Mouse (Mus musculus) hindbrain, embryonic 15.5 days (tissue): ENCODE measurements around the gene Zyx. TPM values are rescaled to one million over a fixed set of nuclear protein-coding genes. Genes with fewer than 3 reads are reported as not detected.

ENCODE experiments used
- ATAC-seq: fragments of 200-750 bp; cut with Nextera tagmentation; 2 replicates; pipeline ENCODE4 v1.8.0; 2017; ENCODE audit warnings: low read depth, moderate number of reproducible peaks, moderate TSS enrichment; ENCODE audit not compliant: low FRiP score
- H3K27ac ChIP-seq: fragments of 300-500 bp; sonication (generic); replicated peaks from 2 replicates; pipeline ENCODE4 v1.5.1; 2015; ENCODE audit warnings: mild to moderate bottlenecking, inconsistent platforms
- H3K27me3 ChIP-seq: fragments of 300-500 bp; sonication (generic); 2 replicates; pipeline ENCODE4 v1.6.1; 2015; ENCODE audit warnings: control low read depth, inconsistent platforms
- H3K36me3 ChIP-seq: fragments of 300-500 bp; sonication (generic); 2 replicates; pipeline ENCODE4 v1.6.1; 2015; ENCODE audit warnings: control low read depth, inconsistent platforms
- H3K4me1 ChIP-seq: fragments of 300-500 bp; sonication (generic); replicated peaks from 2 replicates; pipeline ENCODE4 v1.6.1; 2015; ENCODE audit warnings: control low read depth, inconsistent platforms
- H3K4me2 ChIP-seq: fragments of 300-500 bp; sonication (generic); 2 replicates; pipeline ENCODE4 v1.6.1; 2015; ENCODE audit warnings: moderate library complexity, mild to moderate bottlenecking, inconsistent platforms
- H3K4me3 ChIP-seq: fragments of 300-500 bp; sonication (generic); 2 replicates; pipeline ENCODE4 v1.5.1; 2015; ENCODE audit warnings: mild to moderate bottlenecking, inconsistent platforms
- H3K9ac ChIP-seq: fragments of 300-500 bp; sonication (generic); 2 replicates; pipeline ENCODE4 v1.6.1; 2015; ENCODE audit warnings: inconsistent platforms
- H3K9me3 ChIP-seq: fragments of 300-500 bp; sonication (generic); 2 replicates; pipeline ENCODE4 v1.6.1; 2016; ENCODE audit warnings: control low read depth, inconsistent platforms
- WGBS: fragments of 180-500 bp; shearing (Covaris S2); methylation state at CpG from one replicate; pipeline ENCODE4 v1.1.7; 2015; 5-methylcytosine and 5-hydroxymethylcytosine counted together
- polyA plus RNA-seq: library from polyadenylated mRNA; unstranded; fragments of >200 nt; fragmentation: Nextera tagmentation; extraction: Ambion mirVana; gene quantifications from 2 replicates; pipeline ENCODE4 v1.2.1, GENCODE M21; 2015

Zyx gene
- polyA plus RNA-seq, 1 experiment from 2014 or later = 63.0 TPM

- Histone ChIP-seq H3K4me3 (no peak overlapping the region), H3K9ac (no peak overlapping the region), H3K4me1 (peaks cover 4% of the 10 kb centered on the region; the same call in 1 of the 2 replicates), H3K4me2 (no peak overlapping the region), H3K36me3 (peaks cover 29% of the 10 kb centered on the region), H3K9me3 (no peaks in the 10 kb centered on the region), H3K27ac (no peak overlapping the region), H3K27me3 (no peaks in the 10 kb centered on the region)
- 92% methylated on average over 13 of the region's 13 CpGs for WGBS
- no peak for ATAC-seq
Measured at GRCm38 (mm10) chr6:42361041-42361895, 11.8 kb downstream of the Zyx start.

DNA sequence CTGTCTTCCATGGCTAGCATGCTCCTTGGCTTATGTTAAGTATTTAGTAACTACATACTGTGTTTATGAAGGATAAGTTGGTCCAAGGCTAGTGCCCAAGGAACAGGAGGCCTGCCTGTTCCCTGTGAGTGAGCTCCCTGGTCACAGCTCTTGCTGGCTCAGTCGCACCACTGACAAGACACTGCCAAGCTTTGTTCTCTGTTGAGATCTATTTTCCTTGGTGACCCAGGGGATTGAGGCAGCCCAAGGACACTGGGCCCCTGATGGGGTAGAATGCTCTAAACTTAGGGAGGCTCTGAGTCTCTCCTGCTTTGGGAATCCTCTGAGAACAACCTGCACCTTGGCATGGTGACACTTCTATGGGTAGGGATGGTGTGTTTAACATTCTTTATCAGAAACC, 12.6 kb downstream of the Zyx start:
- Histone ChIP-seq H3K9me3 (no peaks in the 10 kb centered on the region), H3K4me3 (no peak overlapping the region), H3K27ac (no peak overlapping the region), H3K9ac (no peak overlapping the region), H3K4me2 (no peak overlapping the region), H3K4me1 (peaks cover 4% of the 10 kb centered on the region; the same call in 1 of the 2 replicates), H3K27me3 (no peaks in the 10 kb centered on the region), H3K36me3 (peaks cover 23% of the 10 kb centered on the region)
- no peak for ATAC-seq
- WGBS = 54% methylated on average over 1 of the region's 1 CpGs

DNA sequence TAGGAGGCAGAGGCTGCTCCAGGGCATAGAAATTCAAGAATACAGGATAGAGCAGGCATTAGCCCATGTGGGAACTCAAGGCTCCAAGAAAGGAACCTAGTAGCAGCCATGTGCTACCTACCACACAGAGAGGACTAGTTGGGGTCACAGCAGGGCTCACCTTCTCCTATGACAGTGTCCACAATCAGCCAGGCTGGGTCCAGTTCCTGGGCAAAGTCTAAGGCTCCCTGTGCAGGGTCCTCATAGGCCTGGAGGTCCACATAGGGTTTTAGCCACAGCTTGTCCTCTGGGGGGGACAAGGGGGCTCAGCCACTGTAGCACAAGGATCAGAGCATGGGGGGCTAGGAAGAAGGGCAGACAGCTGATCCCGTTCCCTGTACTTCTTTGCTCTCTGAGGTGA, 13.1 kb downstream of the Zyx start:
- H3K9ac ChIP-seq = no peak overlapping the region
- 95% methylated on average over 1 of the region's 1 CpGs for WGBS
- H3K9me3 ChIP-seq = no peaks in the 10 kb centered on the region
- H3K36me3 ChIP-seq = peaks cover 19% of the 10 kb centered on the region
- no peak overlapping the region for H3K4me2 ChIP-seq
- no peak for ATAC-seq
- H3K4me1 ChIP-seq = peaks cover 4% of the 10 kb centered on the region; the same call in 1 of the 2 replicates
- H3K27me3 ChIP-seq = no peaks in the 10 kb centered on the region
- no peak overlapping the region for H3K4me3 ChIP-seq
- H3K27ac ChIP-seq = no peak overlapping the region

DNA sequence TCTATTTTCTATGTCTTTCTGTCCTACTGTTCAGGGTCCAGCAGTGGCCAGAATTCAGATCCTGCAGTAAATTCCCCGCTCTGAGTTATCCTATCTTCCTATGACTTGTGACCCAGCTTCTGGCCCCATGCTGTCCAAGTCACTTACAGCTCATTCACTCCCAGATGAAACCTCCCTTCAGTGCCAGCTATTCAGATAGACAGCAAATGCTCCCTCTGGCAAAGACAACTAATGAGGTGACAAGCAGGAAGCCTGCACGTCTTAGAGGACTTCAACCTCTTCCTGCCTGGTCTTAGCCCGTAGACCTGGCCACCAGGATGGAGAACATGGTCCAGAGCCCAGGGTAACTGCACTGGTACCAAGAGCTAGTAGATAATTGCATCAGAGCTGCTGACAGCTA, 13.5 kb downstream of the Zyx start:
- ATAC-seq = no peak
- H3K4me2 ChIP-seq = no peak overlapping the region
- H3K4me1 ChIP-seq = peaks cover 4% of the 10 kb centered on the region; the same call in 1 of the 2 replicates
- no peaks in the 10 kb centered on the region for H3K9me3 ChIP-seq
- no peaks in the 10 kb centered on the region for H3K27me3 ChIP-seq
- 52% methylated on average over 3 of the region's 3 CpGs for WGBS
- H3K27ac ChIP-seq = no peak overlapping the region
- no peak overlapping the region for H3K9ac ChIP-seq
- H3K36me3 ChIP-seq = peaks cover 14% of the 10 kb centered on the region
- no peak overlapping the region for H3K4me3 ChIP-seq

- Histone ChIP-seq H3K4me1 (peaks cover 4% of the 10 kb centered on the region; the same call in 1 of the 2 replicates), H3K9me3 (no peaks in the 10 kb centered on the region), H3K27ac (no peak overlapping the region), H3K4me3 (no peak overlapping the region), H3K9ac (no peak overlapping the region), H3K4me2 (no peak overlapping the region), H3K36me3 (peaks cover 9% of the 10 kb centered on the region; the same call in 1 of the 2 replicates), H3K27me3 (no peaks in the 10 kb centered on the region)
- ATAC-seq = no peak
- 90% methylated on average over 4 of the region's 4 CpGs for WGBS
Measured at GRCm38 (mm10) chr6:42364066-42364465, 14.6 kb downstream of the Zyx start.

DNA sequence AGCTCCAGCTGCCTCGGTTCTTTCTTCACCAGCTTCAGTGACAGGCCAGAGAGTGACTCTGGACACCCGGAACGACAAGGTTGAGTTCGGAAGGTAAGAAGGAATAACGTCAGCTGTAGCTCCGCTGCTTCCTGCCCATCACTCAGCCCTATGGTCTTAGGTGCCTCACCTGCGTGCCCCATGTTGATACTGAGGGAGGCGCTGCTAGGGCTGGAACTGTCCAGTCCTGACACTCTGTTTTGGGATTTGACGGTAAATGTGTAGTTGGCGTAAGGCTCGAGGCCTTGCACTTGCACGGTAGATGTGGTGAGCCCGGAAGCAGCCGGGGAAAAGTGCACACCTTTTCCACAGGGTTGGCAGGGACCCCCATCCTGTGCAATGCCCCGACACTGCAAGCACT, 15.2 kb downstream of the Zyx start:
- peaks cover 4% of the 10 kb centered on the region; the same call in 1 of the 2 replicates for H3K36me3 ChIP-seq
- H3K27ac ChIP-seq = no peak overlapping the region
- H3K27me3 ChIP-seq = no peaks in the 10 kb centered on the region
- no peak overlapping the region for H3K4me3 ChIP-seq
- H3K4me1 ChIP-seq = peaks cover 4% of the 10 kb centered on the region; the same call in 1 of the 2 replicates
- 92% methylated on average over 15 of the region's 15 CpGs for WGBS
- ATAC-seq = no peak
- H3K4me2 ChIP-seq = no peak overlapping the region
- H3K9me3 ChIP-seq = no peaks in the 10 kb centered on the region
- no peak overlapping the region for H3K9ac ChIP-seq

DNA sequence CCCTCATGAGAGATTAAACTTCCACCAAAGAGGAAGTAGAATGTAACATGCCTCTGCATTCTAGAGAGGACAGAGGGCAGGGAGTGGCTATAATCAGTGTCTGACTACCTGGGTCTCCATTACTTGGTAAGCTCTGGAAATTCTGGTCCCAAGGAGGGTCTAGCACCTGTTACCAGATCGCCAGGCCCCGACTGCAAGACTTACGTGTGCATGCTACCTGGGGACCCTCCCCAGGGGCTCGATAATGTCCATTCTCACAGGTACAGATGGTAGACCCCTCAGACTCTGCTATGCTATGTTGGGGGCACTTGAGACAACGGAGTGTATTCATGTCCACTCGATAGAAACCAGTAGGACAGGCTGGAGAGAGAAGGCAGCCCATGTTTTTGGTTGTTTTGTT, 15.8 kb downstream of the Zyx start:
- Histone ChIP-seq H3K4me3 (no peak overlapping the region), H3K27me3 (no peaks in the 10 kb centered on the region), H3K27ac (no peak overlapping the region), H3K9ac (no peak overlapping the region), H3K36me3 (no peaks in the 10 kb centered on the region; the same call in 1 of the 2 replicates), H3K9me3 (no peaks in the 10 kb centered on the region), H3K4me1 (peaks cover 4% of the 10 kb centered on the region; the same call in 1 of the 2 replicates), H3K4me2 (no peak overlapping the region)
- no peak for ATAC-seq
- whole genome bisulfite sequencing = 96% methylated on average over 6 of the region's 6 CpGs

DNA sequence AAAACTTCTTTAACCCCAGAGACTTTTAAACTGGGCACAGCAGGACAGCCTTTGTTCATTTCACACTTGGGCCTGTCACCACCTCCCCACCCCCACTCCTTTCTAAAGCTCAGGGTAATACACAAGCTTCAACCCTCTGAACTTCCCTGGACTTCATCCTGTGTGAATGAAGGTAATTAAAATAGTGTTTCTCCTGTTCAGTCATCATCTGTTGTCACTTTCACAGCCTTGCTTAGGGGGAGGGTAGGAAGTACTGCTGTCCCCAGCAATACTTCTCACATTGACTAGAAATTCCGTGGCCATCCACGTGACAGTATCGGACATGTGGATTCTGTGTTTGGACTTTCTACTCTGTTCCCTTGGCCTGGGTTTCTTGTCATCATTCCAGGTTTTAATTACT, 20.4 kb downstream of the Zyx start:
- Histone ChIP-seq H3K36me3 (no peaks in the 10 kb centered on the region), H3K4me2 (no peak overlapping the region), H3K27me3 (no peaks in the 10 kb centered on the region), H3K9ac (no peak overlapping the region), H3K4me3 (no peak overlapping the region), H3K9me3 (no peaks in the 10 kb centered on the region), H3K4me1 (peaks cover 15% of the 10 kb centered on the region), H3K27ac (no peak overlapping the region)
- WGBS = 10% methylated on average over 3 of the region's 3 CpGs
- ATAC-seq = no peak

DNA sequence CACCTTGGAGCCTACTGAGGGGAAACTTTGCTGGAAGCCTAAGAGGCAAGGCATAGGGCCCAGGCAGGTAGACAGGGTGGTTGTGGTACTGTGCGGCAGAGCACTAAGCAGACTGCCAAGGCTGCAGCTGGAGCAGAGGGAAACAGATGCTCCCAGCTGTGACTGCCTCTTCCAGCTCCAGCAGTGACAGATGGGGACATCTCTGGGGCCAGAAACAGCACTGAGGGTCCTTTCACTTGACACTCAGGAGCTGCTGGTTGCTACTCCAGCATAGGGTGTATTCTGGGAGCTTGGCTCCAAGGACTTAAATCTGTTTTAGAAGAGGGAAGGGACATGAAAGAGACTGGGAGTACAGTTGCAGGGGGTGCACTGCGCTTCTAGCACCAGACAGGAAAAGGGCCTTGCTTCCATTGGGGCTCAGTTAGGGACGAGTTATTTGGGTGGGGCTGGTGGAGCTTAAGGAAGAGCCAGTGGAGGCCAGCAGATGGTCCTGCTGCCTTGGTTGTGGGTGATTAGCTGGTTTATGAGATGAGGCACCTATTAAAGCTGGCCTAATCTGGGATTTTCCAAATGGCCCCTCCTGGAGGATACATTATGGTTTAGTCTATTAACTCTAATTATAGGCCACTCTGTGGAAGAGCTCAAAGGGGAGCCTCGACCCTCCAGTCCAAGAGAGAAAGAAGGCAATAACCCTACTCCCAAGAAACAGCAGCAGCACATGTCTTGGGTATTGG, 21.4 kb downstream of the Zyx start:
- Histone ChIP-seq H3K36me3 (no peaks in the 10 kb centered on the region), H3K9me3 (no peaks in the 10 kb centered on the region), H3K4me1 (peaks cover 15% of the 10 kb centered on the region), H3K4me3 (no peak overlapping the region), H3K27ac (no peak overlapping the region), H3K27me3 (no peaks in the 10 kb centered on the region), H3K9ac (no peak overlapping the region), H3K4me2 (no peak overlapping the region)
- WGBS = 60% methylated on average over 4 of the region's 4 CpGs
- no peak for ATAC-seq

DNA sequence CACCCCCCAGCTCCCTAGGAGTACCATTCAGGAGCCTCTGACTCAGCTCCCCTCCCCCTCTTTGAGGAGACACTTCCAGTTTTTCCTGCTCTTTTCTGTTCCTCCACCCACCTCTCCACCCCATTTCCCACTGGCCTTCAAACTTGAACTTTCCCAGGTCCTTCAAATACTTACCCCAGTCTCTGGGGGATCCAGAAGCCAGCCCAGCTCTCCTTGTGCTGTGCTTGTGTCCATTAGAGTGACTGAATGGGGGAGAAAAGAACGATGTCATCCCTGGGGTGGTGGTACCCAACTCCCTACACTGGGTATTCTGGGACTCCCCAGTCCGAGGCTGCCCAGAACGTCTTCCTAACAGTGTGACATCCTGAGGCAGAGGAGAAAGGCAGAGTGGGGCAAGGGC, 22.6 kb downstream of the Zyx start:
- no peaks in the 10 kb centered on the region for H3K27me3 ChIP-seq
- H3K4me1 ChIP-seq = peaks cover 15% of the 10 kb centered on the region
- H3K27ac ChIP-seq = no peak overlapping the region
- 13% methylated on average over 3 of the region's 3 CpGs for WGBS
- H3K4me3 ChIP-seq = no peak overlapping the region
- no peak overlapping the region for H3K9ac ChIP-seq
- no peaks in the 10 kb centered on the region for H3K36me3 ChIP-seq
- H3K9me3 ChIP-seq = no peaks in the 10 kb centered on the region
- no peak for ATAC-seq
- no peak overlapping the region for H3K4me2 ChIP-seq

- H3K36me3 ChIP-seq = no peaks in the 10 kb centered on the region
- H3K27me3 ChIP-seq = no peaks in the 10 kb centered on the region
- H3K9me3 ChIP-seq = no peaks in the 10 kb centered on the region
- 28% methylated on average over 9 of the region's 9 CpGs for WGBS
- peak overlapping the region; percentile 97 for H3K4me2 ChIP-seq
- ATAC-seq = peak; percentile 29; the same call in 1 of the 2 replicates
- H3K9ac ChIP-seq = no peak overlapping the region
- peak overlapping the region; percentile 42; the same call in 1 of the 2 replicates for H3K4me3 ChIP-seq
- H3K4me1 ChIP-seq = peaks cover 15% of the 10 kb centered on the region
- no peak overlapping the region for H3K27ac ChIP-seq
Measured at GRCm38 (mm10) chr6:42372421-42372815, 23.0 kb downstream of the Zyx start.
